Mouse (Mus musculus): ENCODE measurements around the gene Sprr2d. TPM values are rescaled to one million over a fixed set of nuclear protein-coding genes. Genes with fewer than 3 reads are reported as not detected.

Gene Sprr2d
- polyA plus RNA-seq, 1 experiment from 2014 or later = not detected

DNA sequence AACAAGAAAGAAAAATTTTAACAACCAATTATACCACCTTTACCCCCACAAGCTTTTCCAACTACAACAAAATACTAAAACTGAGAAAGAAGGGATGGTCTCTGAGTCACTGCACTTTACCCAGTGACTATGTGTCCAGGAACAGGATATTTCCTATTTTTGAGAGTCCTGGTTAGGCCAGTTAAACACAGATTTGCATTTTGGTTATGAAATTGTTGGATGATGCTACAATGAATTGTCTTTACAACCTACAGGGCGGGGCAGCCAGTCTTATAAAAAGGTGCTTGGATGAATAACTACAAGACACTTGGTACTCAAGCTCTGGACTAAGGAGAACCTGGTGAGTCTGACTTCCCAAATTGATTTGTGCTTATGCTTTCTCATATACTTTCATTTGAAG lies 46.4 kb downstream of the Sprr2d start, which contains the start of gene Sprr2h:
Gene Sprr2h, plus strand, starts transcription at position 301 of the 400 bp plus-strand sequence.
- H3K27me3 ChIP-seq (ENCODE audit: control insufficient read depth, insufficient read depth, low read depth, low read length) = no peaks in the 10 kb centered on the region
- ATAC-seq (ENCODE audit: low read depth) = no peak
- no peaks in the 10 kb centered on the region for H3K4me1 ChIP-seq (ENCODE audit: control insufficient read depth, low read depth, low read length)
- H3K9me3 ChIP-seq (replicated peaks; ENCODE audit: control insufficient read depth, low read length) = no peaks in the 10 kb centered on the region
- no peak within 1 kb of the TSS for H3K4me2 ChIP-seq (ENCODE audit: low read depth, low read length)
- no peak within 1 kb of the TSS for H3K27ac ChIP-seq (ENCODE audit: low read length)
- 50% methylated on average over 1 of the region's 1 CpGs for WGBS (ENCODE audit: insufficient replicate concordance)
- H3K4me3 ChIP-seq (ENCODE audit: low read depth, low read length) = no peak within 1 kb of the TSS
- no peak within 1 kb of the TSS for H3K9ac ChIP-seq (ENCODE audit: low read depth, low read length)
- no peaks in the 10 kb centered on the region for H3K36me3 ChIP-seq (ENCODE audit: control insufficient read depth, insufficient read depth)

Other genes starting within 250 kb of the Sprr2d start
- not detected in 2 replicates for gene Prr9, start 215.2 kb upstream of the Sprr2d start, polyA plus RNA-seq (2015; fragmentation: Nextera tagmentation; extraction: Ambion mirVana)
- gene Lelp1, start 196.4 kb upstream of the Sprr2d start, polyA plus RNA-seq (2015; fragmentation: Nextera tagmentation; extraction: Ambion mirVana) = not detected in 2 replicates
- gene Sprr2a1, start 123.3 kb upstream of the Sprr2d start, polyA plus RNA-seq (2015; fragmentation: Nextera tagmentation; extraction: Ambion mirVana) = 0.04 TPM in 1 of 2 replicates, not detected in the other
- gene Sprr2a2, start 123.2 kb upstream of the Sprr2d start, polyA plus RNA-seq (2015; fragmentation: Nextera tagmentation; extraction: Ambion mirVana) = 0.08 and 2.0 TPM in 2 replicates
- 0.32 TPM in 1 of 2 replicates, not detected in the other for gene Sprr2a3, start 53.7 kb upstream of the Sprr2d start, polyA plus RNA-seq (2015; fragmentation: Nextera tagmentation; extraction: Ambion mirVana)
- 0.11 TPM in 1 of 2 replicates, not detected in the other for gene Sprr2b, start 22.5 kb upstream of the Sprr2d start, polyA plus RNA-seq (2015; fragmentation: Nextera tagmentation; extraction: Ambion mirVana)
- not detected in 2 replicates for gene Sprr2e, start 13.0 kb downstream of the Sprr2d start, polyA plus RNA-seq (2015; fragmentation: Nextera tagmentation; extraction: Ambion mirVana)
- not detected in 2 replicates for gene Sprr2f, start 26.0 kb downstream of the Sprr2d start, polyA plus RNA-seq (2015; fragmentation: Nextera tagmentation; extraction: Ambion mirVana)
- not detected in 2 replicates for gene Sprr2h, start 46.5 kb downstream of the Sprr2d start, polyA plus RNA-seq (2015; fragmentation: Nextera tagmentation; extraction: Ambion mirVana)
- not detected in 2 replicates for gene Sprr2i, start 68.9 kb downstream of the Sprr2d start, polyA plus RNA-seq (2015; fragmentation: Nextera tagmentation; extraction: Ambion mirVana)
- not detected in 2 replicates for gene Sprr2j-ps, start 78.9 kb downstream of the Sprr2d start, polyA plus RNA-seq (2015; fragmentation: Nextera tagmentation; extraction: Ambion mirVana)
- gene Gm9774, start 90.3 kb downstream of the Sprr2d start, polyA plus RNA-seq (2015; fragmentation: Nextera tagmentation; extraction: Ambion mirVana) = 3.5 and 4.3 TPM in 2 replicates
- not detected in 2 replicates for gene Sprr2k, start 93.4 kb downstream of the Sprr2d start, polyA plus RNA-seq (2015; fragmentation: Nextera tagmentation; extraction: Ambion mirVana)
- not detected in 2 replicates for gene Sprr1b, start 99.6 kb downstream of the Sprr2d start, polyA plus RNA-seq (2015; fragmentation: Nextera tagmentation; extraction: Ambion mirVana)
- gene Sprr3, start 119.6 kb downstream of the Sprr2d start, polyA plus RNA-seq (2015; fragmentation: Nextera tagmentation; extraction: Ambion mirVana) = not detected in 2 replicates
- 0.15 TPM in 1 of 2 replicates, not detected in the other for gene Sprr1a, start 146.8 kb downstream of the Sprr2d start, polyA plus RNA-seq (2015; fragmentation: Nextera tagmentation; extraction: Ambion mirVana)
- not detected in 2 replicates for gene Sprr4, start 161.4 kb downstream of the Sprr2d start, polyA plus RNA-seq (2015; fragmentation: Nextera tagmentation; extraction: Ambion mirVana)
- gene 2310046K23Rik, start 195.4 kb downstream of the Sprr2d start, polyA plus RNA-seq (2015; fragmentation: Nextera tagmentation; extraction: Ambion mirVana) = not detected in 2 replicates
- not detected in 2 replicates for gene Ivl, start 234.6 kb downstream of the Sprr2d start, polyA plus RNA-seq (2015; fragmentation: Nextera tagmentation; extraction: Ambion mirVana)
- 0.13 and 0.24 TPM in 2 replicates for gene Smcp, start 249.9 kb downstream of the Sprr2d start, polyA plus RNA-seq (2015; fragmentation: Nextera tagmentation; extraction: Ambion mirVana)